Mouse (Mus musculus) stomach, postnatal 0 days (tissue): ENCODE measurements around the gene Pde11a.

Experiments used
- CTCF ChIP-seq: IDR thresholded peaks from 2 replicates; pipeline ENCODE4 v1.5.1; 2016; ENCODE audit warnings: antibody characterized with exemption, low read depth, mild to moderate bottlenecking, moderate library complexity
- EP300 ChIP-seq: optimal IDR thresholded peaks from 2 replicates; pipeline ENCODE3; 2016; ENCODE audit warnings: antibody characterized with exemption

DNA sequence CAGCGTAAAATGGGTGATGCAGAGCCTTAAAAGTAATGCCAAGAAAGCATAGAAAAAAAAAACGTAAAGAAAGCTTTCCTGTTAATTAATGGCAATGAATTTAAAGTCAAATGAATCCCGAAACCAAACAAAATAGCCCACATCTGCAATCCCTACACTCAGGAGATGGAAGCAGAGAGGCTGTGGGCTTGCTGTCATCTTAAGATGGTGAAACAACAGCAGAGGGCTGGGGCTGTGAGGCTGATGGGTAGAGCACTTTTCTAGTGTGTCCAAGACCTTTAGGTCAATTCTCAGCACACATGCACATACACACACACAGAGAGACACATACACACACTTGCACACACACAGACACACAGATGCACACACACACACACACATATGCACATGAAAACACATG is 12.4 kb downstream of the Pde11a start:
- no peak for TF ChIP-seq CTCF
- TF ChIP-seq EP300, result no peak
